Mouse (Mus musculus): ENCODE measurements around the gene Prkag1.

Prkag1 gene

DNA sequence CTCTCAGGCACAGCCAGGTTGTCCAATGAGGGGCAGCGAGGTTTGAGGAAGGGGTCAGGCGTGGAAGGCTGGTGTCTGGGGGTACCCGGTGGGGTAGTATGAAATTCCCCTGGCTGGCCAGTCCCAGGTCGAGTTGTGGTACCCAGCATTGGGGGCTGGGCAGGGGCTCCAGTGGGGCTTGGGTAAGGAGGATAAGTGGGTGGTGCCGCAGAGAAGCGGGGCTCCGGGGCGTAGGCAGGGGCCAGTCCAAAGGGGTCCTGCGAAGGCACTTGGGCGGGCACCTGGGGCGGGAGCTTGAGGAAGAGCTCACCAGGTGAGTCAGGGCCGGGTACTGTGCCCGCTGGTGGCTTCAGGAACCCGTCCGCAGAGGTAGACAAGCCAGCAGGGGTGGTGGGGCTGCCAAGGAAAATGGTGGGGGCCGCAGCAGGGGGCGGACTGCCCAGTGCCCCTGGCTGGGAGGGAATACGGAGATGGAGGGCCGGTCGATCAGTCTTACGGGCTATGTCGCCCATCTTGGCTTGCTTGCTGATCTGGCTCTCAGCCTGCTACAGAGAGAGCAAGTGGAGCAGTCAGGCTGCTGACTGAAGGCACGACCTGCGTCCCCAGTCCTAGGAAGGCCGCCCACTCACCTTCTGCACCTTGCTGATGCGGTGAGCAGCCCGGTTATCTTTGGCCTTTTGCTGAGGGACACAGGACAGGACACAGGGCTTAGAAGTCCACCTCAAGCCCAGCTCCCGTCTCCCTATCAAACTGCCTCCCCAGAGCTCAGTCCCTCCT, 22.0 kb upstream of the Prkag1 start:
- DNase-seq (ENCODE audit: low spot score in 2 of 2), result no peak

DNA sequence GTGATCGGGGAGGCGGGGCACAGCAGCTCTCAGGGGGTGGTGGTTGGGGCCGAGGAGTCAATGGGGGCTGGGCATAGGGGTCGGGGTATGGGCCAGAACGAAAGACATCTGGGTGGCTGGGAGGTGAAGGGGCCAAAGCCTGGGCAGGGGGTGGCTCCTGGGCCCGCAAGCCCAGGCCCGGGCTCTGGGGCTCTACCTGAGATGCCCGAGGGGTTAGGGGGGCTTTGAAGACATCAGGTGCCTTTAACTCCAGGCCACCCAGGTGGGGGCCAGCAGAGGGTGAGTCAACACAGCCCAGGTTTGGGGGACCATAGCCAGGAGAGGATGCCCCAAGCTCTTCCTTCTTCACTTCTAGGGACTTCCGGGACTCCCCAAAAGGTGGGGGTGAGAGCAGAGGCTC, 21.4 kb upstream of the Prkag1 start:
- DNase-seq (ENCODE audit: low spot score in 2 of 2), result no peak

DNA sequence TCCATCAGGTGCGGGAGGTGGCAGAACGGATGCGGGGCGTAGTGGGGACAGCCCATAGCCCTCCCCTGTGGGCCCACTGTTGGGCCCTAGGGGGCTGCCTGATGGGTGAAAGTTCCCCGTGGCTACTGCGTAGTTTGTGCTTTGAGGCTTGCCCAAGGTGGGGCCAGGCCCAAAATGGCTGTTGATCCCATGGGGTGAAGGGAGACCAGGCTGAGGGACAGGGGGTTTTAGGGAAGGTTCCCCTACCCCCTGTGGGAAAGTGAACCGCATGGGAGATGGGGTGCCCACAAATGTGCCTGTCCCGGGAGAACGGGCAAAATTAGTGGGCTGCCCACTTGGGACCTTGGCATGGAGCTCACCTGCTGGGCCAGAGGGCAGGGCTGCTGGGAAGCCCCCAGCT, 20.8 kb upstream of the Prkag1 start:
- DNase-seq (ENCODE audit: low spot score in 2 of 2), result no peak

DNA sequence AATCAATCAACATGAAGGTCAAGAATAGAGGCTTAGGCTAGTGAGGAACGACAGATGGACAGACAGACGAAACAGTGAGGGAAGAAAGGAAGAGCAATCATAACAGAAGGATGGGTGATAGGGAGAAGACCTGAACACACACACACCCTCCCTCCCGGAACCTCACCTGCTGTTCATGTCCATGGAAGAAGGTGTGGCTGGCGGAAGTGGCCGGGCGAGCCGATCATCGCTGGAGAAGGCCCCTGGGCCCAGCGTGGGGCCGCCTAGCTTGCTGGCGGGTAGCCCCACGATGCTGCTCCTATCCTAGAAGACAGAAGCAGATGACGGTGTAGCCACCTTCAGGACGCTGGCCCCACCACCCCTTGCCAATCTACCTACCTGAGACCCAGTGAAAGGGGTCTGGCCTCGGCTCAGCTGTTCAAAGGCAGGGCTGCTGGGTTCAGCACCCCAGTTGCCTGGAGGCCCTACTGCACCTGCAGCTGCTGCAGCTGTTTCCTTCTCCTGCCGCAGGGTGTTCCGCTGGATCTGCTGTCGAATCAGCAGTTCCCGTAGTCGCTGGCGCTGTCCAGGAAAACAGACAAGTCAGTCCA, 20.0 kb upstream of the Prkag1 start:
- no peak for DNase-seq (ENCODE audit: low spot score in 2 of 2)

DNA sequence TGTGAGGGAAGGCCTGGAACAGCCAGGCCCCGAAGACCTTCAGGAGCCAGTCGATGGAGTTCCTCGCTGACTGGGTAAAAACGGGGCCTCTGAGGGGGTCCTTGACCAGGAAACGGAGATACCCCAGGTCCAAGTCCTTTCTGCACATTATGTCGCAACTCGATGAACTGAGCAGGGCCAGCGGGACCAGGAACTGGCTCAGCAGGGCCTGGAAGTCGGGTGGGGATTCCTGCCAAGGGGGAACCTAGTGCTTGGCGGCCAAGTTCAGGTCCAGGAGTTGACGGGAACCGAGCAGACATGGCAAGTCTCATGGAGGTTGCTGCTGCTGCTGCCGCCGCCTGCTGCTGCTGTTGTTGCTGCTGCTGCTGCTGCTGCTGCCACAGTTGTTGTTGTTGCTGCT, 19.3 kb upstream of the Prkag1 start:
- no peak for DNase-seq (ENCODE audit: low spot score in 2 of 2)

DNA sequence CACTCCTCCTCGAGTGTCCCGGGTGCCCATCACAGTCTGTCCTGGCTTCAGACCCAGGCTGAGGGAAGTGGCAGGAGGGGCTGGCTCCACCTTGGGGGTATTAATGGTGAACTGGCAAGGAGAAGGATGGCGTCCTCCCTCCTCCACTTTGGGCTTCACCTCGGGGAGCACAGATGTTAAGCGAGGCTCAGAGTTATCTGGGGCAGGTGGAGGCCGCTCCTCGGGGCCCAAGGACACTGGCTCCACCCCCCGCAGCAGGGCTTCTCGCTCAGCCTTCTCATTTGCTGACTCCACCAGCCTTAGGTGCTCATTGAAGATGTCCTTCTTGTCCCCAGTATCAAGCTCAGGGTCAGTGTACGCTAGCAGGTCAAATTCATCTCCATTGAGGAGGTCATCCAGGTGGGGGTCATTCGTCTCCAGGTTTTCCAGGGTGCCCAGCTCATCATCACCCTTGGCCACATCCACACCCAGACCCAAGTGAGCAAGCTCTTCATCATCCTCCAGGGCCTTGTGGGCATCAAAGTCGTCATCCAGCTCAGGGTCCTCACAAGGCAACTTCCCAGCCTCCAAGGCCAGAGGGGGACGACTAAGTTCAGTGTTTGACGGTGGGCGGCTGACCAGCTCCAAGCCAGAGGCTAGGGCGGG, 18.8 kb upstream of the Prkag1 start:
- no peak for DNase-seq (ENCODE audit: low spot score in 2 of 2)

- no peak for DNase-seq (ENCODE audit: low spot score in 2 of 2)
These were observed 17.8 kb upstream of the Prkag1 start for GRCm38 (mm10) chr15:98849165-98849564.

GRCm38 (mm10) chr15:98846140-98846539, 14.8 kb upstream of the Prkag1 start:
- DNase-seq (ENCODE audit: low spot score in 2 of 2), result no peak

DNA sequence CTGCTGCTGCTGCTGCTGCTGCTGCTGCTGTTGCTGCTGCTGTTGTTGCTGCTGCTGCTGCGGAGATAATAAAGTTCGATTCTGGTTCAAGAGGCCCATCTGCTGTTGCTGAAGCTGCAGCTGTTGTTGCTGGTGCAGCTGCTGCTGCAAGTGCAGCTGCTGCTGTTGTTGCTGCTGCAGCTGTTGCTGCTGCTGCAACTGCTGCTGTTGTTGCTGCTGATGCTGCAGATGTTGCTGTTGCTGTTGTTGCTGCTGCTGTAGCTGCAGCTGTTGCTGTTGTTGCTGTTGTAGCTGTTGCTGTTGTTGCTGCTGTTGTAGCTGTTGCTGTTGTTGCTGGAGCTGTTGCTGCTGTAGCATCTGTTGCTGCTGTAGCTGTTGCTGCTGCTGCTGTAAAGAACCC, 13.8 kb upstream of the Prkag1 start:
- DNase-seq (ENCODE audit: low spot score in 2 of 2), result no peak

- no peak for DNase-seq (ENCODE audit: low spot score in 2 of 2)
These were observed 12.4 kb upstream of the Prkag1 start for GRCm38 (mm10) chr15:98843595-98844223.

GRCm38 (mm10) chr15:98839671-98840585, 8.6 kb upstream of the Prkag1 start:
- no peak for DNase-seq (ENCODE audit: low spot score in 2 of 2)

DNA sequence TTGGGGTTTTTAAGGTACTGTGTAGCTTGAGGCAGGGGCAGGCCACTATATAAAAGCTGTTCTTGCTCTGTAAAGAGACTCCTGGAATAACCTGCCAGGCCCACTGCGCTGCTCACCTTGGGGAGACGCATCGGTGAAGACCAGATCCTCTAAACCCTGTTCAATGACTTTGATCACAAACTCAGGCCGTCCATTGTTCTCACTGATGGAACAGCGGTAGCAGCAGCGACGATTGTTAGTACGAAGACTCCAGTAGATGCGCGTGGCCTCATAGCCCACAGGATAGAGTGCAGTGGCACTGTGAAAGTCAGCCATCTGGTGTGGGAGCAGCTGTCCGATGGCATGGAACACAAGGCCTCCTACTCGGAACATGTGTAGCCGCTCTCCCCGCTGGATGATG, 7.8 kb upstream of the Prkag1 start:
- no peak for DNase-seq (ENCODE audit: low spot score in 2 of 2)

GRCm38 (mm10) chr15:98837743-98838103, 6.4 kb upstream of the Prkag1 start:
- DNase-seq (ENCODE audit: low spot score in 2 of 2), result no peak

GRCm38 (mm10) chr15:98837006-98837742, 5.9 kb upstream of the Prkag1 start:
- DNase-seq (ENCODE audit: low spot score in 2 of 2), result no peak

DNA sequence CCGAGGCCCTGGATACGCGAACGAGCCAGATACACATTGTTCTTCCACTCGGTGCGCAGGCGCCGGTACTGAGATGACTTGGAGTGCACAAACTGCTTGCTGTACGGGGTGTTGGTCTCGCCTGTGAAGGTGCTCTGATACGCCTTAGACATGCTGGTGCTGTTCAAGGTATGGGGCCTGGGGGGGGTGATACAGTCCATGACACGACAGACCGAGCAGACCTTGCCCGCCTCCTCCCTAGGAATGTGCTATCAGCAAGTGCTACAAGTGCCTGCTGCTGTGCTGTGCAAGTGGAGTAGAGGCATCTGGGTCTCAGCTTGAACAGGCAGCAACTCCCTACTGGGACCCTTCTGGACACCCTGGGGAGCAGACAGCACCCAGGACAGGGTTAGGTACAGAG, 4.0 kb upstream of the Prkag1 start:
- no peak for DNase-seq (ENCODE audit: low spot score in 2 of 2)

GRCm38 (mm10) chr15:98834059-98834458, 2.7 kb upstream of the Prkag1 start:
- no peak for DNase-seq (ENCODE audit: low spot score in 2 of 2)

- no peak for DNase-seq (ENCODE audit: low spot score in 2 of 2)
These were observed 2.0 kb upstream of the Prkag1 start for GRCm38 (mm10) chr15:98833281-98833680.

DNA sequence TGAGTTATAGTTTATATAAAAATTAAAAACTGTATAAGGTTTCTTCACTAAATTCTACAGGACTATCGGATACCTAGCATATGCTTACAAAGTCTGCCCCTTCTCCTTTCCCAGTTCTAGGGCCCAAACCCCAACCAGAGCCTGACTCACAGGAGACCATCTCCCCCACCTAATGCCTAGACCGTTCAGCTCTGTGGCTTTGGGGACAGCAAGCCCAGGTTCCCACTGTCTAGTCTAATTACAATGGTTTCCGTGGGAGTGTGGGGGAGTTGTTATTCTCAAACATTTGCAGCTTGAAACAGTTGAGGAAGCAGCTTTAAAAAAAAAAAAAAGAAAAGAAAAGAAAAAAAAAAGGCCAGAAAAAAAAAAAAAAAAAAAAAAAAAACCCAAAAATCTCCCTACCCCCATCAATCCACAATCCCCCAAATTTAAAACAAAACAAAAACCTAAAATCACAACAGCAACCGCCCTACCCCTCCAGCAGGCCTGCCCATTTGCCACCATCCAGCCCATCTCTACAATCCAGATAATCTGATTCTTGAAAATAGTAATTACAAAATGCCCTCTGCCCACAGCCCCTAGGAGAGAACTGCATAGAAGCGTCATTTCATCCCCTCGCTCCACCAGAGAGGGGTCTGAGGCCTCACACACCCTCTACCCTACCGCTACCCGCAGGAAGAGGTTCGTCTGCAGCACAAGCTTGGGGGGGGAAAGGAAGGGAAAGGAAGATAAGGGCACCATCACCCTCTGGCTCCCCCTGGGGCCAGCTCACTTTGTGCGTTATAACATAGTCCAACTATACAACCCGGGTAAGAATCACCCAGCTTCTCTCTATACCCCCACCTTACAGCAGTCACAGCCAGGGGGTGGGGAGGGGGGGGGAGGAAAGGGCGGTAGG, 1.1 kb upstream of the Prkag1 start:
- DNase-seq (ENCODE audit: low spot score in 2 of 2), result no peak

GRCm38 (mm10) chr15:98831684-98832035, 339 bp upstream of the Prkag1 start:
- DNase-seq (ENCODE audit: low spot score in 2 of 2), result no peak

- DNase-seq (ENCODE audit: low spot score in 2 of 2), result no peak
These were observed 3.7 kb downstream of the Prkag1 start for GRCm38 (mm10) chr15:98827611-98828011.

Measured in frontal cortex, postnatal 36 days (tissue).